Mouse (Mus musculus) left cerebral cortex, postnatal 14 days (tissue): ENCODE measurements around the gene Copg1. TPM values are rescaled to one million over a fixed set of nuclear protein-coding genes. Genes with fewer than 3 reads are reported as not detected.

Experiments
- DNase-seq, 2 experiments: peaks; one replicate each; pipeline ENCODE4 v3.0.0; 2021 to 2022; ENCODE audit warnings: low spot score in 2 of 2, mixed read lengths in 1 of 2
- intact Hi-C: fragments of 180-260 bp; cut with DNase I; formaldehyde crosslinking; loops from one replicate; pipeline ENCODE4 v1.15.1; 2025
- total RNA-seq, 2 experiments: library from RNA; stranded (reverse); gene quantifications; 2 replicates each; pipeline ENCODE4 v1.2.3; 2021

The Copg1 gene
- total RNA-seq, 2 experiments from 2014 or later: 196 to 202 TPM

DNA sequence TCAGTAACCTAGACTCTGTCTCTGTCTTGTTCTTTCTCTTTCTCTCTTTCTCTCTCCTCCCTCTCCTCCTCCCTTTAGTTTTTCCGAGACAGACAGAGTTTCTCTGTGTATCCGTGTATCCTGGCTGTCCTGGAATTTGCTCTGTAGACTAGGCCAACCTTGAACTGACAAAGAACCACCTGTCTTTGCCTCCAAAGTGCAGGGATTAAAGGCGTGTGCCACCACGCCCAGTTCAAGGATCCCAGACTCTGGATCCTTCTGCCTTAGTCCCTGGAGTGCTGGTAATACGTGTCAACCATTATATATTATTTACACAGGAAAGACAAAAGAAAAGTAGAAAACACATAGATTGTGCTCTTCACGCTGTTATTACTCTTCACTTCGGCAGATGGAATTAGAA, 16.4 kb upstream of the Copg1 start:
- intact Hi-C loops: no loop called here
- no peak for DNase-seq

DNA sequence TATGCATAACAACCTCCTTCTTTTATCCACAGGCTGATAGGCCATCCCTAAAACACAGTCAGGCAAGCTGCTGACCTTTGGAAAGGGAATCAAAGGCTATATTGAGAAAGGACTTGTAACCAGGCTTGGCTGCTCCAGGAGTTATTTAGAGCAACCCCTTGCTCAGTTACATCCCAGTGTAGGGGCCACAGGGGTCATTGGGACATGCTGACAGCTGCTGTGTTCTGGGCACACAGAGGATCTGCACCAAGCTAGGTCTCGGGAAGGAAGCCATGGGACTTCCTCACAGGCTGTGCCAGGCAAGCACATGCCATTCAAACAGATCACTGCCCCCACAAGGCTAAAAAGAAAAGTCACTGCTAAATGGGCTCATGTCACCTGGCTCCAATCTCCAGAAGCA, 14.5 kb upstream of the Copg1 start:
- DNase-seq: no peak
- intact Hi-C loops: no loop called here

DNA sequence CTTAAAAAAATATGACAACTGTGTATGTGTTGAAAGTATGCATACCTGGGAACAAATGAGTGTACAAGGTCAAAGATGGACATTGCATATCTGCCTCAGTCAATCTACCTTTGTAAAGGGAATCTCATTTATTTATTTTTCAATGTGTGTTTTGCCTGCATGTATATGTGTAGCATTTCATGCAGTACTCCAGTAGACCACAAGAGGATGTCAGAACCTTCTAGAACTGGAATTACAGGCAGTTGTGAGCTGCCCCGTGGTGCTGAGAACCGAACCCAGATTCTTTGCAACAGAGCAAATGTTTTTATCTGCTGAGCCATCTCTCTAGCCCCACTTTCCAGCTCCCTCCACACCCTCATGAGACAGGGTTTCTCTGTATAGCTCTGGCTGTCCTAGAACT, 13.7 kb upstream of the Copg1 start:
- no peak for DNase-seq
- intact Hi-C loops: no loop called here

DNA sequence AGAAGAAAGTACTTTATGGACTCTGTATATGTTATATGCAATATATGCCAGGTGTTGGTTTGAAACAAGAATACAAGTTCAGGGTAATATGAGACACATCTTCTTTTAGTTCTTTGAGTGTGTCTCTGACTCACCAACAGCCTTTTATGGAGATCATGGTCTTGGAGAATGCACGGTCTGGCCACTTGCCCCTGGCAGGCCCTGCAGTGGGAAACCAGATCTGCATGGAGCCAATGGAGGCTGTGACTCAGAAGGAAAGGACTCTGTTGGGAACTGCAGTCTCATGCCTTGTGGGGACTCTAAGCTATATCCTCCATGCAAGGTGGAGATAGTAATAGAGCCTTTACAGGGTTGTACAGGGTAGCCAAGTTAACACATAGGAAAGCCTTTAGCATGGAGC, 12.5 kb upstream of the Copg1 start:
- intact Hi-C loops: no loop called here
- DNase-seq: no peak

DNA sequence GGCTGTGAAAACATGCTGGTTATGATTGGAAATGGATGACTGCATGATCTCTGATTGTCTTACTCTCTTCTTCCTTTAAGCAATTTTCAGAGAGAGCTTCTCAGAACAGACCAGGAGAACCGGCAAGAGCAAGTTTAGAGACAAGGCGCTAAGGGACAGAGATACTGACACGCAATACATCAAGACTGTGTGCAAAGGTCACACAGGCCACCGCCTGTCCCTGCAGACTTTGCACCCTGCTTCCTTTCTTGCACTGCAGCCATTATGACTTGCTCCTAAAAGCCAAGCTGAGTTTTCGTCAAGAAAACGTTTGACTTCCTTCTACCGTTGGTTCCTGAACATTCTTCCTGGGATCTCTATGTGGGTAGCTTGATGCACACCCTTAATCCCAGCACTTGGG, 12.1 kb upstream of the Copg1 start:
- DNase-seq: no peak

DNA sequence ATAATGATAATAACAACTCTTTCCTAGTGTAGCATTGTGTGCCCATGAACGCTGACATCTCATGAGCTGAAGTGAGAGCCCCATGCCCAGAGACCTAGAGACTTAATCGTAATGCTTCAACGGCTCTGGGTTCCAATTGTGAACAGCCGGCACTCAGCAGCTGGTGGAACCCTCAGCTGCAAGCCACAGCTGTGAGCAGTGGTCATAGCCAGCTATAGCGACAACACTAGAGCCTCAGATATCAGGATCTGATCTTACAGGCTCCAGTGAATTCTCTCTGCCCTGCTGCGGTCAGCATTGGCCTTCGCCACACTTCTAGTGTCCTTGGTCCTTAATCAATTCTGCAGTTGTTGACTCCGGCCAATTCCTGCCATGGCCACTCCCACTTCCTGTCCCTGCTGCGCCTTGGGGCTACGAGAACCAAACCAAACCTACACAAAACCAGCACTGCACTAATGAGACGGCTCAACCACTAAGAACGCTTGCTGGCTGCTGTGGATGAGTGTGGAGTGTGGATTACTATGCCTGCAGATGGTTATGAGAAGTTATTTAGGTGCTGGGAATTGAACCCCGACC, 11.5 kb upstream of the Copg1 start:
- no peak for DNase-seq
- intact Hi-C loops: no loop called here

More for the DNA sequence above, 12.1 kb upstream of the Copg1 start:
- intact Hi-C loops: no loop called here

DNA sequence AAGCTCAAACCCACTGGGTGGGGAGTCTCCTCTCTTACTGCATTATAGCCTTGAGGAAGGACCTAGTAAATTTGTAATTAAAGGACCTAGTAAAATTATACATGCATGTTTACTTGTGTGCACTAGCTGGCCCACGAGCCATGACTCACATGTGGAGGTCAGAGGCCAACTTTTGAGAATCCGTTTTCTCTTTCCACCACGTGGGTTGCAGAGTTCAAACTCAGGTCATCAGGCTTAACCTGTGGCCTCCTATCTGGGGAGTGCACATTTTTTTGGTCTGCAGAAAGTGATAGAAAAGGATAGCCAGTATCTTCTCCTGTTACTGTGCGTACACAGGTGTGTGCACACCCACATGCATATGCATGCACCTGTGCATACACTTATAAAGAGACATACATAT, 8.6 kb upstream of the Copg1 start:
- no peak for DNase-seq
- intact Hi-C loops: no loop called here

DNA sequence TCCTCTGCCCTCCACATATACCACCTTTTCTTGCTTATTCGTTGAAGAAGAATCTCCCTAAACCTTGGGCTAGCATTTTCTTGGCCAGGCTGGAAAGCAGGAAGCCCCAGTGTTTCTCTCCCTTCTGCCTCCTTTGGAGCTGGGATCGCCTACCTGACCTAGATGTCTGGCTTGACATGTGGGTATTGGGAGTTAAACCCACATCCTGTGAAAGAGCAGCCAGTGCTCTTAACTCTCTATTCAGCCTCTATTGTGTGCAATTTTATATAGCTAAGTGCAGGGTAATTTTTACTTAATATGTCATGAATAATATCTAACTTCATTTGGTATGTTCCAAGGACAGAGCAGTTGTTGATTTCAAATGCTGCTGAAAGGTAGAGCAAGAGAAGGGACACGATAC, 8.0 kb upstream of the Copg1 start:
- intact Hi-C loops: no loop called here
- DNase-seq: no peak

DNA sequence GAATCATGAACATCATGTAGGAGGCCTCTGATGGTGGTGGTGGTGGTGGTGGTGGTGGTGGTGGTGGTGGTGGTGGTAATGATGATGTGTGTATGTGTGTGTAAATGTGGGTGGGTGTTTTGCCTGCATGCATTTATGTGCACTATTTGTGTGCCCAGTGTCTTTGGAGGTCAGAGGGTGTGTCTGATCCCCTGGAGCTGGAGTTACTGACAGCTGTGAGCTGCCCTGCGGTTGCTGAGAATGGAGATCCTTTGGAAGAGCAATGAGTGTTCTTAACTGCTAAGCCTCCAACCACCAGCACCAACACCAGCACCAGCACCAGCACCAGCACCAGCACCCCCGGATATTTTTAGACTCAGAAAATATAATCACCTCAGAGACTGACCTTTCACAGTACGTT, 5.4 kb upstream of the Copg1 start:
- intact Hi-C loops: no loop called here
- no peak for DNase-seq

DNA sequence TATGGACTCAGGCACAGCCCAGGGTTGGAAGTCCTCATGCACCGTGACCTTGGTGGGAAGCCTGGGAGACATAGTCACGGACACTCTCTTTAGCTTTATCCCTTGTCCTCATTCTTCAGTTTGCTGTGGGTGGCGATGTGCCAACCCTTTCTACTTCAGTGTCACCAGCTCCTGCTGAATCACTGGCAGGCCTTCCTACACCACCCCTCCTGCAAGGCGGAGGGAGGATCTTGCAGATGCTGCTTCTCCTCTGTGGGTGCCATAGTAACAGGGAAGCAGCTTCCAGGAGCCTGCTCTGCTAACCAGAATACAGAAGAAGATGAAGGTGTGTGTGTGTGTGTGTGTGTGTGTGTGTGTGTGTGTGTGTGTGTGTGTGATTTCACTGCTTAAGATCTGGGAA, 4.8 kb upstream of the Copg1 start:
- peak; percentile 85 to 94 for DNase-seq
- intact Hi-C loops: no loop called here

DNA sequence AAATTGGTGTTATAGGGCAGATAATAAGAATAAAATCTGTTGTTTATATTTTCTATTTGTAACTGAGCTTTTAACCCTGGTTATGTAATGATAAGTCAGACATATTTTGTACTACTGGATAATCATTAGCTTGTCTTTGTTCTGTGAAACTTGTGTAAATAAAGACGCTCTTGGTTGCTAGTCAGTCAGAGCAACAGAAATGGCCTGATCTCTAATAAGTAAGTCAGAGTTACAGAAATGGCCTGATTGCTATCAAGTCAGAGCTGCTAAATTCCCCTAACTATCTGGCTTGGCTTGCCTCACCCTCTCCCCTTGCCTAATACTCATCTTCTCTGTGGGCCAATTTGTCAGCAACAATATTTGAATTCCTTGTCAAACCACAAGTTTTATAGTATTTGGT, 893 bp upstream of the Copg1 start:
- intact Hi-C loops: loop anchor here (5.0 kb wide), 1 partner anchor 44 kb away; no protein-coding TSS in a partner anchor
- DNase-seq: no peak

DNA sequence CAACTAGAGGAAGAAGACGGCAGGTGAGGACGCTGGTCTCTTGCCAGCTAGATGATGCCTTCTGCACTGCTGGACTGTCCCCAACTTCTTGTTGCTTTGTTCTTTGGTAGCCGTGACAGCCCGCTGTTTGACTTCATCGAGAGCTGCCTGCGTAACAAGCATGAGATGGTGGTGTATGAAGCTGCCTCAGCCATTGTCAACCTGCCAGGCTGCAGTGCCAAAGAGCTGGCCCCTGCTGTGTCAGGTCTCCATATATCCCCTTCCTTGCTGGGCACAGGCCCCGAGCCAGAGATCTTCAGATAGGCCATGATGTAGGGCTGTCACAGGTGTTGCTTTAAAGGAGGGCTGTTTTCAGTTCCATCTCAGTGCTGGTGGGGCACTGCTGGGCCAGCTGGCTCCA, 6.3 kb downstream of the Copg1 start:
- intact Hi-C loops: no loop called here
- no peak for DNase-seq

DNA sequence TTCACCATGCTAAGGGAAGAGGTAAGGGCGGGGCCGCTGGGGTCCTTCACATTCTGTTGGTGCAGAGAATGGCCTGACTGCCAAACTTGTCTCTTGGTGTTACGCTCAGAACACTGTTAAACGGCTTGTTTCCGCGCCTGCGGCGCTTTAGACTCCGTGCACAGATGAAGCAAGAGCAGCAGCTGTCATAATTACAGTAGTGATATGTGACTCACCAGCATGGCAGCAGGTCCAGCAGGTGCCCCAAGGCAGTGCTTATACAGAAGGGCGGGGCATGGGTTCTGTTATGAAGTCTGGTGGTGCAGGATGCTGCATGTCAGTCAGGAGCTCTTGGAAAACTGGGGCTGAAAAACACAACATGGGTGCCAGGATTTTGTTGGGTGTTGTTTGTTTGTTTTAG, 10.4 kb downstream of the Copg1 start:
- DNase-seq: no peak
- intact Hi-C loops: no loop called here

DNA sequence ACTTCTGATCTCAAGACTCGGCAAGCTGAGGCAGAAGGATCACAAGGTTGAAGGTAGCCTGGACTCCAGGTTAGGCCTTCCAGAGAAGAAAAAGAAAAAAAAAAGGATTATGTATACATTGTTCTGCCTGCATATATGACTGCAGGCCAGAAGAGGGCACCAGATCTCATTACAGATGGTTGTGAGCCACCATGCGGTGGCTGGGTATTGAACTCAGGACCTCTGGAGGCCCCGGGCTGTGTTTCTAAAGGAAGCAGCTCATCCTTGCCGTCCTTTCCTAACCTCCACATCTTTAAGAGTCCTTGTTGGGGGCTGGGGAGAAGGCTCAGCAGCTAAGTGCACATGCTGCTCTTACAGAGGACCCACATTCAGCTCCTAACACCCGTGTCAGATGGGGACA, 19.0 kb downstream of the Copg1 start:
- intact Hi-C loops: loop anchor here (10.0 kb wide), 1 partner anchor 178 kb away; the partner anchor contains the start of gene Rpn1
- DNase-seq: no peak

DNA sequence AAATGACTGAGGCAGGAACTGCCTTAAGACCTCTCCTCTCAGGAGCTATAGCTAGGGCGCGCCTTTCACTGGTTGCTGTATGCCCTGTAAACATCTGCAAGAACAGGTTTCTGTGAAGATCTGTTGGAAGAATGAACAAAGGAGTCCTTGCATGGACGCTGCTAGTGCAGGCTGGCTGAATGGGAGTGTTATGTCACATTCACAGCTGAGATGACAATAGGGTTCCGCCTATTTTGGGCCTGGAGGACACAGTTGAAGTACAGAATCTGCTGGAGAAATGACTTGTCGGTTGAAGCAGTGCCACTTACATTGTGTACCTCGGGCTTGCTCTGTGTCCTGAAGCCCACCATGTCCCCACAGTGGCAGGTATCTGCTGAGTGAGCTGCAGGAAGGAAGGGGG, 21.6 kb downstream of the Copg1 start:
- intact Hi-C loops: loop anchor here (10.0 kb wide), 1 partner anchor 176 kb away; the partner anchor contains the start of gene Rpn1
- DNase-seq: no peak

DNA sequence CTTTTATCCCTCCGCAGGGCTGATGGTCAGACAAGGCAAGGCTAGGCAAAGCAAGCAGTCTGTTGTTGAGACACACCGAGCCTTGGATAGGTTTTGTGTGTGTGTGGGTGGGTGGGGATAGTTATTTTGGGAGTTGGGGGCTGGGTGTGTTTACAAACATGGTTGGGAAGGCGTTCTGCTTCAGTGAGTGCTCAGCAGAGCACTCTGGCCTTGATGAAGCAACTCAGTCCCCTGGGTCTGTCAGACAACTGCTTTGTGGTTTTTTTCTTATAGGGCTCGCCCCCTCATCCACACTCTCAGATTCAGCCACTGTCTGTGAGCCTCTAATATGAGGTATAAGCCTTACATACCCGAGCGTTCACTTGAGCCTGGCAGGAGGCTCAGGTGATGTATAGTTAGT, 23.9 kb downstream of the Copg1 start:
- DNase-seq: no peak
- intact Hi-C loops: loop anchor here (5.0 kb wide), 2 partner anchors 71 to 86 kb away; partner anchors contain the start of gene H1fx

DNA sequence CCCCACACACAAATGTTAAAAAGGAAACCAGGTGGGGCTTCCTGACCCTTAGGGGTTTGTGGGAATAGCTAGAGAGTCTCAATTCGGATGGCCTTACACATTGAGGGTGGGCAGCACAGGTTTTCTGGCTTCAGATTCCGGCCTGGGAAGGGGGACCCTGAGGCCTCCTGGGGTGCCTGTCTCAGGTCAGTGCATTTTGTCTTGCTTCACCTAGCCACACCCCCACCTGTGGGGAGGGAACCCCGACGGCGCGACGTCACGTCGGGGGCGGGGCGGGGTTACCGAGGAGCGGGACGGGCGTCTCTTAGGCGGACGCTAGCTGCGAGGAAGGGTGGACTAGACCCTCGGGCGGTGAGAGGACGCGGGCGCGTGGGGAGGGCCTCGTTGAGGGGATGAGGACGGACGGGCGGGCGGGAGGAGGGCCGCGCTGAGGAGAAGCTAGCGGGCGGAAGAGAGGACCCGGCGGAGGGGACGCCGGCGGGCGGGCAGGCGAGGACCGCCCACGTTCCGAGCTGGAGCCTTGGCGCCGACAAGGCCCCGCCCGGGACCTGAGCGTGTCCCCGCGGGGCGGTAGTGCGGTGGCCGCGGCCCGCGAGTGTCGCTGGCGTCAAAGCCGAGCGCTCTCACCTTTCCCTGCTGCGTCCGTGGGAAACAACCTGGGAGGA, 26.2 kb downstream of the Copg1 start, which contains the start of gene Hmces:
Hmces (plus strand) TSS at position 275 of the 665 bp plus-strand sequence.
- intact Hi-C loops: loop anchor here (5.0 kb wide), 2 partner anchors 69 to 84 kb away; partner anchors contain the start of gene H1fx
- peak in 1 of 2 experiments; percentile 54 for DNase-seq

DNA sequence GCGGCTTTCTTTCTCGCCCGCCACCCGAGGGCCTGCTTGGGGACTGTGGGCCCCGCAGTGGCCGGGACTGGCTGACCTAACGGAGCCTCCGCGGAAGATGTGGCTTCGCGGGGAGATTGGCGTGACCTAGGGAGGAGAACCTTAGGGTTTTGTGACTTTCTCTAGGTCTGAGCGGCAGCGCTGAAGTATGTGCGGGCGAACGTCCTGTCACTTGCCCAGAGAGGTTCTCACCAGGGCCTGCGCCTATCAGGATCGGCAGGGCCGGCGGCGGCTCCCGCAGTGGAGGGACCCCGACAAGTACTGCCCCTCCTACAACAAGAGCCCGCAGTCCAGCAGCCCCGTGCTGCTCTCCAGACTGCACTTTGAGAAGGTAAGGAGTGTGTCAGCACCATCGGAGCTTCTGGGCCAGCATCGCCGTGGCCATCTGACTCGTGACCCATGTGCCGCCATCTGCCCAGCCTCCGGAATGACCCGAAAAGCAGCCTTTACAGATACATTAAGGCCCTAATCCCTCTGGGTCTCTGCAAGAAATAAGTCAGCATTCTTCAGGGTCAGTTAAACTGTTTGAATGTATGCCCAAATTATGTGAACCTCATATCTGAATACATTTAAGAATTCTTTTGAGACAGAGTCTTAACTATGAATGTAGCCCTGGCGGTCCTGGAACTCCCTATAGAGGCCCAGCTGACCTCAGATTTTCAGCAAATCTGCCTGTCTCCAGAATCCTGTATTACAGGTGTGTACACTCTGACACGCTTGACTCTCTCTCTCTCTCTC, 26.9 kb downstream of the Copg1 start:
- DNase-seq: peak in 1 of 2 experiments; percentile 39
- intact Hi-C loops: loop anchor here (5.0 kb wide), 2 partner anchors 68 to 83 kb away; partner anchors contain the start of gene H1fx

DNA sequence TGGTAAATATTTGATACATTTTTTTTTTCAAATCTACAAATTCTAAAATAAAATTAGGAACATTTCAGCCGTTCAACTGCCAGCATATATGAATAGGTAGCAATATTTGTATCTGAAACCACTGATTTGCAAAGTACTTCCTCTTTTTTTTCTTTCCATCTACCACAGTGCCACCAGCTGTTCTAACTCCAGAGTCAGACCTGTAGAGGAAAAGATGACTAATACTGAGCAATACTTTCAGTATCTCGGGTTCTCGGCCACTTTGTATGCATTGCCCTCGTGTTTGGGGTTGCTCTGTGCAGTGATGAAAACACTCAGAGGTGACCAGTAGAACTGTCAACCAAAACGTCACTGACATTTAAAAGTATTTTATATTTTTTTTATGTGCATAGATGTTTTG, 28.3 kb downstream of the Copg1 start:
- intact Hi-C loops: no loop called here
- DNase-seq: no peak

DNA sequence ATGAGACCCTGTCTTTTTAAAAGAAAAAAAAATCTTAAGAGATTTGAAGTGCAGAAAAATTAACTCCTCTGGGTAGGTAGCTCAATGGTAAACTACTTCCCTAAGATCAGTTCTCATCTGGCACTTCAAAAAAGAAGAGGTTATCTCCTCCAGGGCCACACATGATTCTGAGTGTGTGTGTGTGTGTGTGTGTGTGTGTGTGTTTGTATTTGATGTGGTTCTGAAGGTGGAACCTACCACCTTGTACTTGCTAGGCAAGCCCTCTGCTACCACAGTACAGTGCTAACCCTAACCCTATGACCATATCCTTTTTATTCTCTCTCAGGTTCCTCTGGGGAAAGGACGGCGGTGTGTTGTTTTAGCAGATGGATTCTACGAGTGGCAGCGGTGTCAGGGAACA, 33.6 kb downstream of the Copg1 start:
- intact Hi-C loops: no loop called here
- no peak for DNase-seq
